Mouse (Mus musculus) layer of hippocampus, postnatal 10 days (tissue): ENCODE data around the gene Gm9048. TPM values are rescaled to one million over a fixed set of nuclear protein-coding genes. Genes with fewer than 3 reads are reported as not detected.
"Not testable (repeated sequence)": the region's sequence is repeated elsewhere in the genome, so short reads cannot be mapped to it uniquely, and the experiment has no call there.

Experiments
- DNase-seq, 2 experiments: peaks; one replicate each; pipeline ENCODE4 v3.0.0; 2021; ENCODE audit warnings: low spot score in 2 of 2
- long read RNA-seq: library from polyadenylated mRNA; stranded (forward); transcript quantifications from one replicate; pipeline ENCODE4 v2.0.0, GENCODE M21; 2023
- total RNA-seq, 2 experiments: library from RNA; stranded (reverse); gene quantifications; 2 replicates each; pipeline ENCODE4 v1.2.3; 2021

The Gm9048 gene
- total RNA-seq = not detected
- long read RNA-seq = 0 reads

DNA sequence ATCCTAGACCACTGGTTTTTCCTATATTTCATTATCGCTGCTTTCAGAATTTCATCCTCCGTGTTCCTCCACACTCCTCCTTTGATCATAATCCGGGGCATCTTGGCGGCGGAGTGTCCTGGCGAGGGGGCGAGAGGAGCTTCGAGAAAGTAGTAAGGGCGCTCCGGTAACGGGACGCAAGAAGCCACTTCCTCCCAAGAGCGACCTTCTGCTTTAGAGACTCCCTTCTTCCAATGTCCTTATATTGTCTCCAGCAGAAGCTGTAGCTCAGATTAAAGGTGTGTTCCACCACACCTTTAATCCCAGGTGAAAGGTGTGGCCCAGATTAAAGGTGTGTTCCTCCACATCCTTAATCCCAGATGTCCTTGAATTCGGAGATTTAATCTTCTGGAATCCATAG is at the start of gene Gm9048:
Gm9048 (minus strand) TSS at position 101 of the 400 bp plus-strand sequence.
- DNase-seq = not testable (repeated sequence)

DNA sequence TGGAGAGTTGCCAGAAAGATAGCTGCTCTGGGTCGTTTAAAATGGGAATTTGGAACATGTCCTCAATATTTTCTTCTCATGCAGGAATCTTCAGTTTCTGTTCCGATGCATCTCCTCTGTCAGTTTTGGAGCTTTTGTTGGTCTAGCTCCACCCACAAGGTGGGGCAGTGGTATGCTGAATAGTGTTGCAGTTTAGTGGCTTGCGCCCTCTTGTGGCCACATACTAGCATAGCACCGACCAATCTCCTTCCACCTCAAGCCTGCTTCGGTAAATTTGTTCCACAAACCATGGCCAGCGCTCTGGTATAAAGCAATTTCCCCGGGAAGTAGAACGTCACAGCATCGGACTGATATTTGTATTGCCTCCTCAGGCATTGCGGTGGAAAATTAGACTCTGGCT is 22.0 kb upstream of the Gm9048 start:
- DNase-seq = peak; percentile 87 to 89

DNA sequence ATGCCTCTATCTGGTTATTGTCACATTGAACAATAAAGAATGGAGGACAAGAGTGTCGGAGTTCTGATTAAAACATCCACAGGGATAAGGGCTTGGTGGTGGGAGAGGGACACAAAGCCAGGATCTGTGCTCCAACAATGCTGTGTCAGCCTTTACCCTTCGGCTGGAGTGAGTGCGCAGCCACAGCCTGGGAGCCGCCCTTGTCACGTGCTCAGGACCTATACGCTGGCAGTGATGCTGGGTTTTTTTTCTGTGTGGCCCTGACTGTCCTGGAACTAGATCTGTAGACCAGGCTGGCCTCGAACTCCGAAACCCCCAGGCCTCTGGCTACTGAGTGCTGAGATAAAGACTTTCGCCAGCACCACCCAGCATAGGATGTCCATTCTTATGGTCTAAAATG is 21.0 kb upstream of the Gm9048 start:
- no peak for DNase-seq

DNA sequence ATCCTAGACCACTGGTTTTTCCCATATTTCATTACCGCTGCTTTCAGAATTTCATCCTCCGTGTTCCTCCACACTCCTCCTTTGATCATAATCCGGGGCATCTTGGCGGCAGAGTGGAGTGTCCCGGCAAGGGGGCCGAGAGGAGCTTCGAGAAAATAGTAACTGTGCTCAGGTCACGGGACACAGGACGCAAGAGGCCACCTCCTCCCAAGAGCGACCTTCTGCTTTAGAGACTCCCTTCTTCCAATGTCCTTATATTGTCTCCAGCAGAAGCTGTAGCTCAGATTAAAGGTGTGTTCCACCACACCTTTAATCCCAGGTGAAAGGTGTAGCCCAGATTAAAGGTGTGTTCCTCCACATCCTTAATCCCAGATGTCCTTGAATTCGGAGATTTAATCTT is 5.5 kb upstream of the Gm9048 start, which contains the start of gene Gm9049:
Gm9049 (minus strand) TSS at position 101 of the 400 bp plus-strand sequence.
- DNase-seq = not testable (repeated sequence)

DNA sequence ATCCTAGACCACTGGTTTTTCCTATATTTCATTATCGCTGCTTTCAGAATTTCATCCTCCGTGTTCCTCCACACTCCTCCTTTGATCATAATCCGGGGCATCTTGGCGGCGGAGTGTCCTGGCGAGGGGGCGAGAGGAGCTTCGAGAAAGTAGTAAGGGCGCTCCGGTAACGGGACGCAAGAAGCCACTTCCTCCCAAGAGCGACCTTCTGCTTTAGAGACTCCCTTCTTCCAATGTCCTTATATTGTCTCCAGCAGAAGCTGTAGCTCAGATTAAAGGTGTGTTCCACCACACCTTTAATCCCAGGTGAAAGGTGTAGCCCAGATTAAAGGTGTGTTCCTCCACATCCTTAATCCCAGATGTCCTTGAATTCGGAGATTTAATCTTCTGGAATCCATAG is 5.3 kb downstream of the Gm9048 start, which contains the start of gene Gm9046:
Gm9046 (minus strand) TSS at position 101 of the 400 bp plus-strand sequence.
- not testable (repeated sequence) for DNase-seq

DNA sequence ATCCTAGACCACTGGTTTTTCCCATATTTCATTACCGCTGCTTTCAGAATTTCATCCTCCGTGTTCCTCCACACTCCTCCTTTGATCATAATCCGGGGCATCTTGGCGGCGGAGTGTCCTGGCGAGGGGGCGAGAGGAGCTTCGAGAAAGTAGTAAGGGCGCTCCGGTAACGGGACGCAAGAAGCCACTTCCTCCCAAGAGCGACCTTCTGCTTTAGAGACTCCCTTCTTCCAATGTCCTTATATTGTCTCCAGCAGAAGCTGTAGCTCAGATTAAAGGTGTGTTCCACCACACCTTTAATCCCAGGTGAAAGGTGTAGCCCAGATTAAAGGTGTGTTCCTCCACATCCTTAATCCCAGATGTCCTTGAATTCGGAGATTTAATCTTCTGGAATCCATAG is 10.7 kb downstream of the Gm9048 start, which contains the start of gene Gm9045:
Gm9045 (minus strand) TSS at position 101 of the 400 bp plus-strand sequence.
- not testable (repeated sequence) for DNase-seq

DNA sequence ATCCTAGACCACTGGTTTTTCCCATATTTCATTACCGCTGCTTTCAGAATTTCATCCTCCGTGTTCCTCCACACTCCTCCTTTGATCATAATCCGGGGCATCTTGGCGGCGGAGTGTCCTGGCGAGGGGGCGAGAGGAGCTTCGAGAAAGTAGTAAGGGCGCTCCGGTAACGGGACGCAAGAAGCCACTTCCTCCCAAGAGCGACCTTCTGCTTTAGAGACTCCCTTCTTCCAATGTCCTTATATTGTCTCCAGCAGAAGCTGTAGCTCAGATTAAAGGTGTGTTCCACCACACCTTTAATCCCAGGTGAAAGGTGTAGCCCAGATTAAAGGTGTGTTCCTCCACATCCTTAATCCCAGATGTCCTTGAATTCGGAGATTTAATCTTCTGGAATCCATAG is 16.2 kb downstream of the Gm9048 start, which contains the start of gene Gm9044:
Gm9044 (minus strand) TSS at position 101 of the 400 bp plus-strand sequence.
- not testable (repeated sequence) for DNase-seq

DNA sequence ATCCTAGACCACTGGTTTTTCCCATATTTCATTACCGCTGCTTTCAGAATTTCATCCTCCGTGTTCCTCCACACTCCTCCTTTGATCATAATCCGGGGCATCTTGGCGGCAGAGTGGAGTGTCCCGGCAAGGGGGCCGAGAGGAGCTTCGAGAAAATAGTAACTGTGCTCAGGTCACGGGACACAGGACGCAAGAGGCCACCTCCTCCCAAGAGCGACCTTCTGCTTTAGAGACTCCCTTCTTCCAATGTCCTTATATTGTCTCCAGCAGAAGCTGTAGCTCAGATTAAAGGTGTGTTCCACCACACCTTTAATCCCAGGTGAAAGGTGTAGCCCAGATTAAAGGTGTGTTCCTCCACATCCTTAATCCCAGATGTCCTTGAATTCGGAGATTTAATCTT is 21.6 kb downstream of the Gm9048 start, which contains the start of gene Gm9040:
Gm9040 (minus strand) TSS at position 101 of the 400 bp plus-strand sequence.
- not testable (repeated sequence) for DNase-seq

DNA sequence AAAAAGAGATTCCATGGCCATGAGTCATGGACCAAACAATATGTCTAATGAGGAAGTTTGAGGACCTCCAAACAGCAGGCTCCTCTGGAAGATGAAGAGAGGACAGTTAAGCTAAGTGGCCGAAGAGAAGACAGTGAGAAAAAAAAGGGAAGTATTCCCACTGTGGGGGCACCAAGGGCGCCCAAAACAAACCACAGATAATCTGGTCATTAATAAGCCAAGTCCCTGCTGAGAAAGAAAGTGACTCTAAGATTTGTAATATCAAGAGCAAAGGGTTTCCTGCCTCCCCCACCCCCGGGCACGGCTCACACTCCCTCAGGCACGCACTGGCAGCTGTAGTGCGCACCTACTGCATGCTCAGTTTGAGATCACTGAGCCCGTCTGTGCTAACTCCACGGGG is 29.5 kb downstream of the Gm9048 start:
- no peak for DNase-seq

DNA sequence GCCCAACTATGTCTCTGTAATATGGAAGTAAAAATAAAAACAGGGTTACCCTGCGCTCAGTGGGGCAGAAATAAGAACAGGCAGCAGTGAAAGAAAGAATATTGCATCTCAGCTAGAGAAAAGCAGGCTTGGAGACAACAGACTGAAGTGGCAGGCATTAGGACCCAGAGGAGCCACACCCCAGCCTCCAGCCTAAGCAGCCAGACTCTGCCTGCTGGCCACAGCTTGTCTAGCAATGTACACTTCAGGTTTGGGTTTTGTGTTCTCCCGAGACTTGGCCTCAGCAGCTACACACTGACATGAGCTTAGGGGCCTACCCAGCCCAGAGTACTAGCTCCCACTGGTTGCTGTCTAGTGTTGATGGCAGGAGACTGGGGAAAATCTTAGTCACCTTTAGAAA is 46.3 kb downstream of the Gm9048 start:
- DNase-seq = not testable (repeated sequence)

Other genes starting within 250 kb of the Gm9048 start
- 10 to 100 TPM; 13.2 to 15.2 TPM for gene Mdm1, start 206.9 kb downstream of the Gm9048 start, total RNA-seq
- not detected for gene Il22, start 143.7 kb downstream of the Gm9048 start, total RNA-seq
- gene Gm32717, start 107.9 kb downstream of the Gm9048 start, total RNA-seq = under 1 TPM; 0.69 to 0.78 TPM
- under 1 TPM; 0.69 to 0.78 TPM for gene Gm32802, start 90.0 kb downstream of the Gm9048 start, total RNA-seq
- gene Iltifb, start 53.6 kb downstream of the Gm9048 start, total RNA-seq = not detected
- gene Gm9040, start 21.7 kb downstream of the Gm9048 start, total RNA-seq = not detected
- not detected for gene Gm9044, start 16.3 kb downstream of the Gm9048 start, total RNA-seq
- gene Gm9045, start 10.8 kb downstream of the Gm9048 start, total RNA-seq = not detected
- gene Gm9046, start 5.4 kb downstream of the Gm9048 start, total RNA-seq = not detected
- gene Gm9049, start 5.4 kb upstream of the Gm9048 start, total RNA-seq = not detected
- gene Ifng, start 92.4 kb upstream of the Gm9048 start, total RNA-seq = not detected